Mouse (Mus musculus): ENCODE results near the gene Lrtm1. TPM values are rescaled to one million over a fixed set of nuclear protein-coding genes. Genes with fewer than 3 reads are reported as not detected.
A peak's percentile ranks its signal among the peaks of the same experiment; 100 is the strongest.

Gene Lrtm1
- polyA plus RNA-seq, 1 experiment from 2014 or later: 0.36 TPM

- DNase-seq (ENCODE audit: low spot score) (no peak), ATAC-seq (replicated peaks; ENCODE audit: low FRiP score) (no peak)
- H3K4me2 ChIP-seq (ENCODE audit: low read depth, low read length, severe bottlenecking): no peak overlapping the region
- 89% methylated on average over 5 of the region's 5 CpGs for WGBS
- no peak overlapping the region for H3K9ac ChIP-seq (ENCODE audit: low read length)
- no peak overlapping the region for H3K27ac ChIP-seq (ENCODE audit: low read depth, low read length)
- peaks cover 2% of the 10 kb centered on the region; the same call in 1 of the 2 replicates for H3K27me3 ChIP-seq (ENCODE audit: control insufficient read depth, insufficient read depth, low read length)
- no peaks in the 10 kb centered on the region for H3K36me3 ChIP-seq (ENCODE audit: control insufficient read depth, insufficient read depth, low read length)
- H3K9me3 ChIP-seq (ENCODE audit: control insufficient read depth, low read length): no peaks in the 10 kb centered on the region
- no peak overlapping the region for H3K4me3 ChIP-seq (ENCODE audit: low read depth, low read length)
- no peaks in the 10 kb centered on the region for H3K4me1 ChIP-seq (replicated peaks; ENCODE audit: control insufficient read depth, insufficient read depth, low read length)
Observed at GRCm38 (mm10) chr14:29027276-29027675, 9.3 kb downstream of the Lrtm1 start.

DNA sequence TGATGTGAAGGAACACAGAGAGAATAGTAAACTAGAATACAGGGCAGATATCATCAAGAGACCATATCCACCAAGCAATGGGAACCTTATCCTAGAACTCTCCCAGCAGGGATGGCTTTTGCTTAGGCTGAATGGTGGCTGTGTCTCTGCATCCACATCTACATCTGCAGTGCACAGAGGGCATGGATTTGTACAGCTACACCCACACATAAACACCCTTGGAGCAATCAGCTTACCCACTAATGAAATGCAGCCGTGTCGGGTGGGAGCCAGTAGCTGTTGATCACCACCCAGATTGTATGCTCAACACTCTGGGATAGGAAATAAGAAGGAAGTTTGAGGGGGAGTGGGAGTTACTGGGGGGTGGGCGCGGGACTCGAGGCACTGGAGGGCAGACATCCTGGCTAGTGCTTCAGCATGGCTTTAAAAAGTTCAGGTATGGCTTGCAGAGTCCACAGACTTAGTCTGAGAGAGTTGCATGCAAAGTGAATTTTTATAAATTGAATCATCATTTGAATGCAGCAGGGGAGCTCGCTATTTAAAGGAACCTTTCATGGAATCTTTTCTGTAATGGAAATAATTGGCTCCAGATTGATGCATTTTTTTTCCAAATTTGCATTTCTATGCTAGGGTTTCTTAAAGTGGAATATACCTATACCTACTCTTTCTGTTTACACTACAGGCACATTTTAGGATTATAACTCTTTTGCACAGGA lies 10.5 kb downstream of the Lrtm1 start:
- Histone ChIP-seq H3K9me3 (ENCODE audit: control insufficient read depth, low read length) (no peaks in the 10 kb centered on the region), H3K4me2 (ENCODE audit: low read depth, low read length, severe bottlenecking) (no peak overlapping the region), H3K9ac (ENCODE audit: low read length) (no peak overlapping the region), H3K27ac (ENCODE audit: low read depth, low read length) (no peak overlapping the region), H3K4me1 (replicated peaks; ENCODE audit: control insufficient read depth, insufficient read depth, low read length) (no peaks in the 10 kb centered on the region), H3K36me3 (ENCODE audit: control insufficient read depth, insufficient read depth, low read length) (no peaks in the 10 kb centered on the region), H3K27me3 (ENCODE audit: control insufficient read depth, insufficient read depth, low read length) (peaks cover 2% of the 10 kb centered on the region; the same call in 1 of the 2 replicates), H3K4me3 (ENCODE audit: low read depth, low read length) (no peak overlapping the region)
- 72% methylated on average over 6 of the region's 6 CpGs for WGBS
- DNase-seq (ENCODE audit: low spot score) (no peak), ATAC-seq (replicated peaks; ENCODE audit: low FRiP score) (no peak)

GRCm38 (mm10) chr14:29029107-29029469 lies 11.1 kb downstream of the Lrtm1 start:
- ATAC-seq (replicated peaks; ENCODE audit: low FRiP score) (no peak), DNase-seq (ENCODE audit: low spot score) (no peak)
- H3K36me3 ChIP-seq (ENCODE audit: control insufficient read depth, insufficient read depth, low read length): no peaks in the 10 kb centered on the region
- no peak overlapping the region for H3K9ac ChIP-seq (ENCODE audit: low read length)
- no peak overlapping the region for H3K27ac ChIP-seq (ENCODE audit: low read depth, low read length)
- H3K4me2 ChIP-seq (ENCODE audit: low read depth, low read length, severe bottlenecking): no peak overlapping the region
- 64% methylated on average over 2 of the region's 2 CpGs for WGBS
- no peak overlapping the region for H3K4me3 ChIP-seq (ENCODE audit: low read depth, low read length)
- peaks cover 2% of the 10 kb centered on the region; the same call in 1 of the 2 replicates for H3K27me3 ChIP-seq (ENCODE audit: control insufficient read depth, insufficient read depth, low read length)
- H3K4me1 ChIP-seq (replicated peaks; ENCODE audit: control insufficient read depth, insufficient read depth, low read length): no peaks in the 10 kb centered on the region
- no peaks in the 10 kb centered on the region for H3K9me3 ChIP-seq (ENCODE audit: control insufficient read depth, low read length)

- 85% methylated on average over 11 of the region's 11 CpGs for WGBS
- H3K9me3 ChIP-seq (ENCODE audit: control insufficient read depth, low read length): no peaks in the 10 kb centered on the region
- H3K27ac ChIP-seq (ENCODE audit: low read depth, low read length): no peak overlapping the region
- H3K9ac ChIP-seq (ENCODE audit: low read length): no peak overlapping the region
- DNase-seq (ENCODE audit: low spot score) (no peak), ATAC-seq (replicated peaks; ENCODE audit: low FRiP score) (no peak)
- H3K36me3 ChIP-seq (ENCODE audit: control insufficient read depth, insufficient read depth, low read length): no peaks in the 10 kb centered on the region
- no peaks in the 10 kb centered on the region for H3K4me1 ChIP-seq (replicated peaks; ENCODE audit: control insufficient read depth, insufficient read depth, low read length)
- peaks cover 2% of the 10 kb centered on the region; the same call in 1 of the 2 replicates for H3K27me3 ChIP-seq (ENCODE audit: control insufficient read depth, insufficient read depth, low read length)
- H3K4me3 ChIP-seq (ENCODE audit: low read depth, low read length): no peak overlapping the region
- H3K4me2 ChIP-seq (ENCODE audit: low read depth, low read length, severe bottlenecking): no peak overlapping the region
Observed at GRCm38 (mm10) chr14:29029896-29030420, 11.9 kb downstream of the Lrtm1 start.

DNA sequence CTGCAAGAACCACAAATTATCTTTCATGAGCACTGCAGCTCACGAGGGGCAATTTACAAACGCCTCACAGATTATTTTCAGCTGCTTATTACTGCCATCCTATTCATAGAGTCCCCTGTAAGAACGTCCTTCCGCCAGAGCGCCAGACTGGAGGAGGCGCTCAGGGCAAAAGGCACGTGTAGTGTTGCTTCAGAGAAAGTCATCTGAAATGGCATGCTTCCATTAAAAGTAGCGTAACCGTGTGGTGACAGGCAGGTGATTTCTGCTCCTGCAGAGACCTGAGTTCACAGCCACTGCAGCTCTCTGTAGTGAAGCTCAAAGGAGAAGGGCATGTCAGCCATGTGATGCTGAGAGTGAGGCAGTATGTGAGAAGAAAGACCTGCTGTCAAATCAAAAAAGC lies 12.5 kb downstream of the Lrtm1 start:
- Histone ChIP-seq H3K4me2 (ENCODE audit: low read depth, low read length, severe bottlenecking) (no peak overlapping the region), H3K9me3 (ENCODE audit: control insufficient read depth, low read length) (no peaks in the 10 kb centered on the region), H3K36me3 (ENCODE audit: control insufficient read depth, insufficient read depth, low read length) (no peaks in the 10 kb centered on the region), H3K4me1 (replicated peaks; ENCODE audit: control insufficient read depth, insufficient read depth, low read length) (no peaks in the 10 kb centered on the region), H3K9ac (ENCODE audit: low read length) (no peak overlapping the region), H3K27ac (ENCODE audit: low read depth, low read length) (no peak overlapping the region), H3K27me3 (ENCODE audit: control insufficient read depth, insufficient read depth, low read length) (peaks cover 2% of the 10 kb centered on the region; the same call in 1 of the 2 replicates), H3K4me3 (ENCODE audit: low read depth, low read length) (no peak overlapping the region)
- no peak for ATAC-seq (replicated peaks; ENCODE audit: low FRiP score)
- no peak for DNase-seq (ENCODE audit: low spot score)
- WGBS: 74% methylated on average over 9 of the region's 9 CpGs

DNA sequence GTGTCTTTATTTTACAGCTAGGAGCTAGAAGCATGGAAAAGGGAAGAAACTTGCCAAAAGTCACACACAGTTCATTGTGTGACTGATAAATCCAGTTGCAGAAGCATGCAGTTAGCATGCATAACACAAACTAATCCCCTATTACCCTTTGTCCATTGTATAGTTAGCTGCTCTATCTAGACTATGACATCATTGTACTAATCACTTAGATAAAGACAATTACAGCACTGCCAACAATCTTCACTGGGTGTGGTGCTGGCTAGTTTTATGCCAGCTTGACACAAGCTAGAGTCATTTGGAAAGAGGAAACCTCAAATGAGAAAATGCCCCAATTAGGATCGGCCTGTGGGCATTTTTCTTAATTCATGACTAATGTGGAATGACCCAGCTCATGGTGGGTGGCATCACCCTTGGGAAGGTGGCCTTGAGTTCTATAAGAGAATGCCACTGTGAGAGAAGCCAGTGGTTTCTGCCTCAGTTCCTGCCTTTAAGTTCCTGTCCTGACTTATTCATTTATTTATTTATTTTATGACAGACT lies 13.9 kb downstream of the Lrtm1 start:
- Histone ChIP-seq H3K9me3 (ENCODE audit: control insufficient read depth, low read length) (no peaks in the 10 kb centered on the region), H3K27me3 (ENCODE audit: control insufficient read depth, insufficient read depth, low read length) (peaks cover 8% of the 10 kb centered on the region), H3K4me2 (ENCODE audit: low read depth, low read length, severe bottlenecking) (no peak overlapping the region), H3K4me1 (replicated peaks; ENCODE audit: control insufficient read depth, insufficient read depth, low read length) (no peaks in the 10 kb centered on the region), H3K9ac (ENCODE audit: low read length) (no peak overlapping the region), H3K27ac (ENCODE audit: low read depth, low read length) (no peak overlapping the region), H3K4me3 (ENCODE audit: low read depth, low read length) (no peak overlapping the region), H3K36me3 (ENCODE audit: control insufficient read depth, insufficient read depth, low read length) (no peaks in the 10 kb centered on the region)
- DNase-seq (ENCODE audit: low spot score) (no peak), ATAC-seq (replicated peaks; ENCODE audit: low FRiP score) (no peak)
- 87% methylated on average over 1 of the region's 1 CpGs for WGBS

- 28% methylated on average over 5 of the region's 5 CpGs for WGBS
- Histone ChIP-seq H3K27me3 (ENCODE audit: control insufficient read depth, insufficient read depth, low read length) (peaks cover 24% of the 10 kb centered on the region), H3K4me1 (replicated peaks; ENCODE audit: control insufficient read depth, insufficient read depth, low read length) (no peaks in the 10 kb centered on the region), H3K9ac (ENCODE audit: low read length) (no peak overlapping the region), H3K4me2 (ENCODE audit: low read depth, low read length, severe bottlenecking) (no peak overlapping the region), H3K36me3 (ENCODE audit: control insufficient read depth, insufficient read depth, low read length) (no peaks in the 10 kb centered on the region), H3K27ac (ENCODE audit: low read depth, low read length) (no peak overlapping the region), H3K9me3 (ENCODE audit: control insufficient read depth, low read length) (no peaks in the 10 kb centered on the region), H3K4me3 (ENCODE audit: low read depth, low read length) (no peak overlapping the region)
- DNase-seq (ENCODE audit: low spot score) (no peak), ATAC-seq (replicated peaks; ENCODE audit: low FRiP score) (peak; percentile 55; the same call in 1 of the 2 replicates)
Observed at GRCm38 (mm10) chr14:29038246-29038645, 20.2 kb downstream of the Lrtm1 start.

GRCm38 (mm10) chr14:29040606-29041364 lies 22.8 kb downstream of the Lrtm1 start:
- H3K4me2 ChIP-seq (ENCODE audit: low read depth, low read length, severe bottlenecking): no peak overlapping the region
- H3K9ac ChIP-seq (ENCODE audit: low read length): no peak overlapping the region
- peaks cover 24% of the 10 kb centered on the region for H3K27me3 ChIP-seq (ENCODE audit: control insufficient read depth, insufficient read depth, low read length)
- no peaks in the 10 kb centered on the region for H3K9me3 ChIP-seq (ENCODE audit: control insufficient read depth, low read length)
- no peak overlapping the region for H3K27ac ChIP-seq (ENCODE audit: low read depth, low read length)
- H3K4me1 ChIP-seq (replicated peaks; ENCODE audit: control insufficient read depth, insufficient read depth, low read length): no peaks in the 10 kb centered on the region
- ATAC-seq (replicated peaks; ENCODE audit: low FRiP score) (no peak), DNase-seq (ENCODE audit: low spot score) (no peak)
- WGBS: 86% methylated on average over 9 of the region's 9 CpGs
- no peak overlapping the region for H3K4me3 ChIP-seq (ENCODE audit: low read depth, low read length)
- H3K36me3 ChIP-seq (ENCODE audit: control insufficient read depth, insufficient read depth, low read length): no peaks in the 10 kb centered on the region
